Mouse (Mus musculus): ENCODE measurements around the gene Sptan1.
A peak's percentile ranks its signal among the peaks of the same experiment; 100 is the strongest.

Sptan1 gene

GRCm38 (mm10) chr2:30061215-30062166 is 96.1 kb downstream of the Sptan1 start:
- DNase-seq (ENCODE audit: low read depth): no peak

GRCm38 (mm10) chr2:30062249-30063093 is 97.1 kb downstream of the Sptan1 start:
- DNase-seq (ENCODE audit: low read depth): peak; percentile 46

- DNase-seq (ENCODE audit: low read depth): no peak
Observed at GRCm38 (mm10) chr2:30063235-30063634, 97.9 kb downstream of the Sptan1 start.

DNA sequence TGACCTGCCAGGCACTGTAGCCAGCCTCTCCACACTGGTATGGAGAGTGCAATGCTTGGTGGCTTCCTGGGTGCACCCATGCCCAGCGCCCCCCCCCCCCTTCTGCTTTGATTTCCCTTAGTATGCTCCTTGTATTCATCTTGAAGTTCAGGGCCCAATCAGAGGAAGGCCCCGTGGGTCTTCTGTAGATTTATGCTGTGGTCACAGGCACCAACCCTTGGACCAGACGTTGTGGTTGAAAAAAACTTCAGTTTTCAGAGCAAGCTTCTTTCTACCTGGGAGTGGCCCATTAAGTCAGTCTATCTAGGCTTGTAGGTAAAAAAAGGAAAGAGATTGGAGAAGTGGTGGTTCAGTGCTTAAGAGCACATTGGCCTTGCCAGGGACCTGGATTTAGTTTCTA is 98.4 kb downstream of the Sptan1 start:
- no peak for DNase-seq (ENCODE audit: low read depth)

DNA sequence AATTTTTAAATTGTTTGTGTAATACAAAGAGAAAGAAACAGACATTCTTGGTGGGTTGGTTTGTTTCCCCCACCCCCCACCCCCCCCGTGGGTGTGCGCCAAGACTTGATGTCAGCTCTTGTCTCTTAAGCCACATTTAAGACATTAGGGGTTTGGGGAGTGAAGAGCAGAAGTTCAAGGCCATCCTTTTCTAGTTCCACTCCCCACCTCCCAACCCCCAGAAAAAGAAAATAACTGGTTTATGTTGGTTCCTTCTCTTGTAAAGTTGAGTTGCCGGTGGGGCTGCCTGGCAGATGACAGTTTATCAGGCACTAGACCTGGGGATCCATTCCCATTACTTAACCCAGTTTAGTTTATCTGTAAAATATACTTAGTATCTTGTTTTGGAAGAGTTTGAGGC is 98.9 kb downstream of the Sptan1 start:
- no peak for DNase-seq (ENCODE audit: low read depth)

GRCm38 (mm10) chr2:30066046-30066901 is 100.9 kb downstream of the Sptan1 start:
- DNase-seq (ENCODE audit: low read depth): peak; percentile 77

DNA sequence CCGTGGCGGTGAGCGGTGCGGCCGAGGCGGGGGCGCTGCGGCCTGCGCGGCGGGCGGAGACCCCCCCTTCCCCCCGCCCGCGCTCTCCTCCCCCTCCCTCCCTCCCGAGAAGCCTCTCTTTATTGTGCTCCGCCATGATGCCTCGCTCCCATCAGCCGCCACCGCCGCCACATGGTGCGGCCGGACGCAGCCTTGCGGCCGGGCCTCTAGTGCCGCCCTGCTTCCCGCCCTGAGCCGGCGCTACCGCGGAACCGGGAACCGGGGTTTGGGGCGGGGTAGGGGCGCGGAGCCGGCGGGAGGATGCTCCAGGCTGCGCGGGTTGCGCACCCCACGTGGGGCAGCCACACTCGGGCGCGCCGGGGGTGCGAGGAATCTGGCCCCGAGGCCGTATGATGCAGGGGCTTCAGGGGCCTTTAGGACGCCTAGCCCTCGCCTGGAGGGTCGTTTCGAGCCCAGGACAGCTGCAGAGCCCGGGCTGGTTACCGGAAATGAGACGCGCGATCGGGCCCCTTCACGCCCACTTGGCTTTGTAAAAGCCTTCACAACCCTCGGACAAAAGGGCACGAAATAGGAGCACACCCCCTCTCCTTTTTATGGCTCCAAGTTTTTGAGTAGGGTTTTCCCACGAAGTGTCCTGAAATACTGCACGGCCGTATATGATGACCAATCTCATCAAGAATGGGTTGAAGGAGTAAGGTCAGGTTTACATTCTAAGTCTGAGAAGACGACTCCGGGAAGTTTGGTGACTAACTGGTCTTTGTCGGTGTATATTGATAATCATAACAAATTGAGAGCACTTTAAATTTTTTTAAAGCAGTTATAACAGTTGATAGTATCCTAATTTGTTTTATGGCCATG is 101.9 kb downstream of the Sptan1 start:
- DNase-seq (ENCODE audit: low read depth): no peak

DNA sequence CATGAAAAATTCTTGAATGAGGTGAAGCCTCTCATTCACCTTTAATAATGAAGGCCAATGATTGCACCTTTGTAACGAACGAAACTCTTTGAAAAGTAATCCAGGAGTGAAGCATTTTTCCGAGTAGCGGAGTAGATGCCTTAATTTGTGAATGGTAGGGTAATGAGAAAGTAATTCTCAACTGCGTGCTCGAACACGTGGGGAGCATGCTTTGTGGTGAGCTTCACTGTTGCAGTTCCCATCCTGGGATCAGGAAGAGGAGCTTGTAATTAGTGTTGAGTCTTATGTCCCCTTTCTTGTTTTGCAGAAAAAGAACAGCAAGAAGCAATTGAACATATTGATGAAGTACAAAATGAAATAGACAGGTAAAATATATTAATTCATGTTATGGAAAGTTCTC is 102.6 kb downstream of the Sptan1 start:
- DNase-seq (ENCODE audit: low read depth): no peak

DNA sequence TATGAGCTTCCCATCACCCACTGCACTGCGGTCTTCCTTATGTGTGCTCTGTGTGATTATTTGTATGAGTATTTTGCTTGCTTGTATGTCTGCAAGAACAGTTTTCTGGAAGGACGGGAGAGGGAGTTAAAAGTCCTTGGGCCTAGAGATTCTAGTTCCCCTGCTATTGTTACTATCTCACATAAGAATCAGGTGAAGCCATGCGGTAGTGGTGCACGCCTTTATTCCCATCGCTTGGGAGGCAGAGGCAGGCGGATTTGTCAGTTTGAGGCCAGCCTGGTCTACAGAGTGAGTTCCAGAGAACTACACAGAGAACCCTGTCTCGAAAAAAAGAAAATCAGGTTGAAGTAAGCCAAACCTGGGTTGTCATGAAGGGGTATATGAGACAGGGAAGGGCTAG is 107.5 kb downstream of the Sptan1 start:
- no peak for DNase-seq (ENCODE audit: low read depth)

GRCm38 (mm10) chr2:30073285-30073684 is 107.9 kb downstream of the Sptan1 start:
- no peak for DNase-seq (ENCODE audit: low read depth)

GRCm38 (mm10) chr2:30075625-30076024 is 110.3 kb downstream of the Sptan1 start:
- no peak for DNase-seq (ENCODE audit: low read depth)

DNA sequence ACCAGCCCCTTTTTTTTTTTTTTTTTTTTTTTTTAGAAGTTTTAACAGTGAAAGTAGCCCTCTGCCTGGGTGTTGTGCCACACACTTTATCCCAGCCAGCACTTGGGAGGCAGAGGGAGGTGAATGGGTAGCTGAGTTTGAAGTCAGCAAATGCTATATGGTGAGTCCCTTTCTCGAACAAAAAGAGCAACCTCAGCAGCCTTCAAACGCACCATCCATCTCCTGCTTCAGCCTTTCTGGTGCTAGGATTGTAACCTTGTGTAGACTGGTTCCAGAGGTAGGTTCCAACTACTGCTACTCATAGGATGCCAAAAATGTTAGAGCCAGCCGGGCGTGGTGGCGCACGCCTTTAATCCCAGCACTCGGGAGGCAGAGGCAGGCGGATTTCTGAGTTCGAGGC is 111.1 kb downstream of the Sptan1 start:
- DNase-seq (ENCODE audit: low read depth): no peak

DNA sequence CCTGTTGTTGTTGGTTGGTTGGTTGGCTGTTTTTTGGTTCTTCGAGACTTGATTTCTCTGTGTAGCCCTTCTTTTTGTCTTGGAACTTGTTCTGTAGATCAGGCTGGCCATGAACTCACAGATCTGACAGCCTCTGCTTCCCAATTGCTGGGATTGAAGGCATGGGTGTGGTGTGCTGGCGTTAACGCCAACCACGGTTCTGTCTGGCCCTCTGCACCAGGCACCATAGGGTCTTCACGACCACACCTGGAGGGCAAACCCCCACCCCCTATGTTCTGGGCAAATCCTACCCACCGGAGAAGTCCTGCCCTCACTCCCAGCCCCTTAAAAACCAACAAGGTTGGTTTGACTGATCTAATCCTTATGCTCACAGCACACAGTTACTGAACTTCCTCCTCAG is 111.6 kb downstream of the Sptan1 start:
- no peak for DNase-seq (ENCODE audit: low read depth)

DNA sequence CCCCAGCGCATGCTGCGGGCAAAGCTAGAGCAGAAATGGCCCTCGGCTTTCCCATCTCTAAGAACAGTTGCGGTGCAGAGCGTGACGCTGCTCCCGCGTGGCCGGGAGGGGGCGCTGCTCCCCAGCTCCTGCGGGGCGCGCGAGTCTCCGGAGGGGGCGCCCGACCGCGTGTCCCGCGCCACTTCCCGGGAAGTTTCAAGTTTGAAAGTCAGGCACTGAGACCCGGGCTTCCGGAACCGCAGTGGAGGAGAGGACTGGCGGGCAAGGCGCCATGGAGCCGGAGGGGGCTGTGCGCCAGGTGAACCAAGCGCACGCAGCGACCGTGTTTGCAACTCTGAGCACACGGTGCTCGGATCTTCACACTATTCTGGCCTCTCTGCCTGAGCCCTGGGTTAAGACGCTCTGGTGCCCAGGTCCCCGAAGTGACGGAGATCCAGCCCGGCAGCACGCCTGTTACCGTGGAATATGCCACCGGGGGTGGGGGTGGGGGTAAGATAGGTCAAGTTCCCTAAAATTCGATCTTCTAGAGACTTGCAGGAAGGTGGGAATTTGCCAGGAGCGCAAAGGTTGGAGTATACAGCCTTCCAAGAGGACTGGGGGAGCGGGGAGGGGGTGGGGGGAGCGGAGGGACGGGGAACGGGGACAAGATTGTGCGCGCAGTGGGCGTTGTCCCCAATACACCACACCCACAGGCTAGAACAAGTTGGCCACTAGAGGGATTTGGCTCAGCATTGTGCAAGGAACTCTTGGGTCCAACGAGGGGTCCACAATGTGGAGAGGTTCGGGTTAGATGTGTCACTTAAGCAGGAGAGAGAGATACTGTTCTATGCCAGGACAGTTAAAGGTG is 112.4 kb downstream of the Sptan1 start, which contains the start of gene Pkn3:
Pkn3 (plus strand) TSS at position 183 of the 847 bp plus-strand sequence.
- no peak for DNase-seq (ENCODE audit: low read depth)

- no peak for DNase-seq (ENCODE audit: low read depth)
Observed at GRCm38 (mm10) chr2:30078349-30078712, 113.0 kb downstream of the Sptan1 start.

DNA sequence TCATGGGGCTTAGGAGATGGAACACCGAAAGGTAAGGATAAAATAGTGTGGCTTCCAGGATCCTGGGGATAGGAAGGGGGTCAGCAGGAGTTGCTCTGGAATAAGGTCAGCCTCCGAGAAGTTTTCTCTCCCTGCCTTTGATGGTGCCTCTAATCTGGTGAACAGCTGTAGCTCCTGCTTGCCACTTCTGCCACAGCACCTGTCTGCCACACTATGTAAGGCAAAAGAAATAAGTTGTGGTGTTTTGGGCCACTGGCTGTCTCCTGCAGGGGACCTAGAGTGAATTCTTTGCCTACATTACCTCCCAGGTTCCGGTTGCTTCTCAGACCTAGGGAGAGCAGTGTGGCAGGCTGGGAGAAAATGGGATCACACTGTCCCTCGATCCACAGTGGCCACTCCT is 113.4 kb downstream of the Sptan1 start:
- no peak for DNase-seq (ENCODE audit: low read depth)

GRCm38 (mm10) chr2:30080181-30080800 is 114.9 kb downstream of the Sptan1 start:
- no peak for DNase-seq (ENCODE audit: low read depth)

Measured in fibroblast of lung, adult 2 months (primary cell).